ENCODE assay signal across 9 mouse cellular contexts in genomic region chr10:31298921-31299574, GRCm38 (mm10). TPM values are rescaled to one million over a fixed set of nuclear protein-coding genes. Genes with fewer than 3 reads are reported as not detected.
DNase-seq lines count a peak whose midpoint lies in the region; ATAC-seq and TF ChIP-seq lines count a peak whose summit lies in the region.
"Had no signal": no experiment of that assay in that cellular context is flagged by ENCODE, and none has a peak within 500 bp of the region (broad histone marks: within the 10 kb centered on the region; RNA-seq: fewer than 3 reads in every experiment).

No protein-coding gene starts in this region.

- TF ChIP-seq POLR2A in spleen, adult 2 months (IDR thresholded peaks at IDR 0.05; ENCODE audit: low read depth, low read length), result no peak

- H3K36me3 ChIP-seq in spleen, adult 2 months (ENCODE audit: control insufficient read depth, insufficient read depth, low read length), result no peaks in the 10 kb centered on the region
- H3K36me3 ChIP-seq in forebrain, embryonic 15.5 days, result no peaks in the 10 kb centered on the region
- H3K36me3 ChIP-seq in hindbrain, embryonic 16.5 days (ENCODE audit: control insufficient read depth, insufficient read depth, low read length), result no peaks in the 10 kb centered on the region

- H3K4me1 ChIP-seq in spleen, adult 2 months (ENCODE audit: control insufficient read depth, insufficient read depth, insufficient read length), result no peaks in the 10 kb centered on the region
- peaks cover 8% of the 10 kb centered on the region for H3K4me1 ChIP-seq in forebrain, embryonic 15.5 days
- H3K4me1 ChIP-seq in hindbrain, embryonic 16.5 days (ENCODE audit: control insufficient read depth, insufficient read depth, low read depth, low read length), result no peaks in the 10 kb centered on the region

- H3K27me3 ChIP-seq in spleen, adult 2 months (ENCODE audit: control insufficient read depth, insufficient read depth, low read length), result no peaks in the 10 kb centered on the region
- H3K27me3 ChIP-seq in forebrain, embryonic 15.5 days, result no peaks in the 10 kb centered on the region
- H3K27me3 ChIP-seq in hindbrain, embryonic 16.5 days (replicated peaks; ENCODE audit: control insufficient read depth, insufficient read depth, low read length), result no peaks in the 10 kb centered on the region

- H3K9me3 ChIP-seq in forebrain, embryonic 15.5 days, result no peaks in the 10 kb centered on the region
- no peaks in the 10 kb centered on the region for H3K9me3 ChIP-seq in hindbrain, embryonic 16.5 days (ENCODE audit: control insufficient read depth, low read length)
- H3K9me3 ChIP-seq: megakaryocyte, embryonic 14.5 days had no signal

- ATAC-seq in cerebellum, adult (ENCODE audit: insufficient number of reproducible peaks, low FRiP score, low TSS enrichment), result peak; percentile 70
- ATAC-seq in forebrain, embryonic 15.5 days (replicated peaks), result peak; percentile 67
- peak; percentile 75 for ATAC-seq in hindbrain, embryonic 16.5 days
- peak; percentile 92 for ATAC-seq in megakaryocyte, adult 5-6 weeks (ENCODE audit: poor library complexity, severe bottlenecking)

- peak in 1 of 2 experiments; percentile 30 for DNase-seq in spleen, adult 2 months (ENCODE audit: low read depth in 1 of 2, low spot score in 2 of 2)
- DNase-seq in spleen, adult 12 weeks (ENCODE audit: low spot score), result no peak
- peak; percentile 78 to 79 for DNase-seq in layer of hippocampus, postnatal 10 days (ENCODE audit: low spot score in 2 of 2)
- DNase-seq in right cerebral cortex, postnatal 10 days (ENCODE audit: low spot score in 2 of 2), result peak; percentile 70 to 78

- H3K4me2 ChIP-seq in forebrain, embryonic 15.5 days (replicated peaks), result no peak overlapping the region
- H3K4me2 ChIP-seq in hindbrain, embryonic 16.5 days (ENCODE audit: low read length), result no peak overlapping the region

- no peak overlapping the region for H3K9ac ChIP-seq in forebrain, embryonic 15.5 days (replicated peaks)
- no peak overlapping the region for H3K9ac ChIP-seq in hindbrain, embryonic 16.5 days (ENCODE audit: low read depth, low read length)

- H3K4me3 ChIP-seq in spleen, adult 2 months (ENCODE audit: extremely low read depth, insufficient read depth, insufficient read length), result no peak overlapping the region
- no peak overlapping the region for H3K4me3 ChIP-seq in forebrain, embryonic 15.5 days
- H3K4me3 ChIP-seq in hindbrain, embryonic 16.5 days (ENCODE audit: low read length), result no peak overlapping the region
- H3K4me3 ChIP-seq: megakaryocyte, embryonic 14.5 days had no signal

- H3K27ac ChIP-seq in spleen, adult 2 months (ENCODE audit: insufficient read depth, low read length), result no peak overlapping the region
- H3K27ac ChIP-seq in forebrain, embryonic 15.5 days (replicated peaks), result no peak overlapping the region
- H3K27ac ChIP-seq in hindbrain, embryonic 16.5 days (ENCODE audit: low read depth, low read length), result no peak overlapping the region

- TF ChIP-seq CTCF in spleen, adult 2 months (IDR thresholded peaks at IDR 0.05; ENCODE audit: extremely low read depth, insufficient read depth, insufficient read length, insufficient replicate concordance), result peak; percentile 38; the same call in 1 of the 2 replicates

- WGBS in spleen, adult 2 months, result 48% methylated on average over 6 of the region's 6 CpGs
- 43% methylated on average over 6 of the region's 6 CpGs for WGBS in forebrain, embryonic 15.5 days
- 41% methylated on average over 6 of the region's 6 CpGs for WGBS in hindbrain, embryonic 16.5 days

RNA-seq across cellular contexts. Expression of gene Hddc2, which starts 14.1 kb away (rescaled TPM):
- 4.7 and 6.1 TPM in 2 replicates for polyA plus RNA-seq in spleen, adult 2 months (2012; rRNA removed)
- 50.6 and 52.2 TPM in 2 replicates for polyA plus RNA-seq in forebrain, embryonic 15.5 days (2015; fragmentation: Nextera tagmentation; extraction: Ambion mirVana)
- 59.9 and 64.1 TPM in 2 replicates for polyA plus RNA-seq in hindbrain, embryonic 16.5 days (2015; fragmentation: Nextera tagmentation; extraction: Ambion mirVana)
- 10 to 100 TPM; 33.1 to 36.2 TPM for total RNA-seq in layer of hippocampus, postnatal 10 days (2021)
- 15.6 and 19.3 TPM in 2 replicates for total RNA-seq in megakaryocyte, adult 5-6 weeks (2015)
- 21.1 and 31.3 TPM in 2 replicates for total RNA-seq in megakaryocyte, adult 5-6 weeks (2017)
